Mouse (Mus musculus) erythroblast, embryonic 14.5 days (primary cell): Measurements from ENCODE around the gene Caly. TPM values are rescaled to one million over a fixed set of nuclear protein-coding genes. Genes with fewer than 3 reads are reported as not detected.
A peak's percentile ranks its signal among the peaks of the same experiment; 100 is the strongest.

Source experiments
- H3K27me3 ChIP-seq: 2 replicates; pipeline ENCODE4 v1.6.1; 2012; ENCODE audit warnings: inconsistent platforms; ENCODE audit not compliant: control insufficient read depth
- H3K36me3 ChIP-seq: 2 replicates; pipeline ENCODE4 v1.6.1; 2012; ENCODE audit warnings: mild to moderate bottlenecking, inconsistent platforms; ENCODE audit not compliant: control insufficient read depth
- H3K4me1 ChIP-seq: 2 replicates; pipeline ENCODE4 v1.6.1; 2012; ENCODE audit warnings: inconsistent platforms; ENCODE audit not compliant: control insufficient read depth
- H3K4me3 ChIP-seq: replicated peaks from 2 replicates; pipeline ENCODE3; 2012; ENCODE audit warnings: moderate library complexity, mild to moderate bottlenecking, inconsistent platforms
- H3K9me3 ChIP-seq: 2 replicates; pipeline ENCODE4 v1.6.1; 2012; ENCODE audit warnings: low read length, inconsistent platforms, mixed read lengths; ENCODE audit not compliant: control insufficient read depth
- GATA1 ChIP-seq: IDR thresholded peaks from 2 replicates; pipeline ENCODE4 v1.6.1; 2012; ENCODE audit warnings: low read length, inconsistent platforms, mixed read lengths
- TAL1 ChIP-seq: IDR thresholded peaks from 3 replicates; pipeline ENCODE4 v1.6.1; 2012; ENCODE audit warnings: low read length, inconsistent platforms, mixed read lengths
- polyA plus RNA-seq: library from polyadenylated mRNA; stranded (reverse); fragments of >175 nt; gene quantifications from 2 replicates; pipeline ENCODE4 v1.2.3, GENCODE M21; 2012

Caly gene
- polyA plus RNA-seq, 1 experiment, result 0.04 TPM

DNA sequence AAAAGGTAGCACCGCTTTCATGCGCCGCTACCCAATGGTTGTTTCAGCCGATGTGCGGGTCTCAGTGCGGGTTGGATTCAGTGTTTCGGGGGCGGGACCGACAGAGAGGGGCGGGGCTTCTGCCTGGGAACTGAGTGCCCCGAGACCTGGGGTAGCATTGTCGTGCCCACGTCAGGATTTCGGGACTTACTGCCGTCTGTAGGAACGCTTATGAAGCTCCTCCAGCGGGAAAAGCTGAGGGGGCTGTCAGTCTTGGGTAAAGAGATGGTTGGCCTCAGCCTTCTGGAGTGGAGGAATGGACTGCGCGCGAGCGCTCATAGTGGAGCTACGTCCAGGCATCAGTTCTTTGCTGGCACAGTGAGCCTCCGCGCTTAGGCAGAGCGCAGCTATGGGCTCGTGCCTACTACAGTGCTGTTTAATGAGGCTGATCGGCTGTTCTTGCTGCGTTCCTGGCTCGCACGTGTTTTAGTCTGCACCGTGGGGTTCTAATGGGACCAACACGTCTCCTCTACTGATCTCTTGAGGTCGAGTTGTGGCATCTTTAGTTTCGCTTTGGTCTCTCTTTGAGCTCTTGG, 33.1 kb downstream of the Caly start:
- Histone ChIP-seq H3K4me3 (no peak overlapping the region), H3K4me1 (peaks cover 4% of the 10 kb centered on the region), H3K36me3 (no peaks in the 10 kb centered on the region), H3K9me3 (peaks cover 2% of the 10 kb centered on the region; the same call in 1 of the 2 replicates), H3K27me3 (peaks cover 95% of the 10 kb centered on the region)
- TF ChIP-seq GATA1 (no peak), TAL1 (no peak)

DNA sequence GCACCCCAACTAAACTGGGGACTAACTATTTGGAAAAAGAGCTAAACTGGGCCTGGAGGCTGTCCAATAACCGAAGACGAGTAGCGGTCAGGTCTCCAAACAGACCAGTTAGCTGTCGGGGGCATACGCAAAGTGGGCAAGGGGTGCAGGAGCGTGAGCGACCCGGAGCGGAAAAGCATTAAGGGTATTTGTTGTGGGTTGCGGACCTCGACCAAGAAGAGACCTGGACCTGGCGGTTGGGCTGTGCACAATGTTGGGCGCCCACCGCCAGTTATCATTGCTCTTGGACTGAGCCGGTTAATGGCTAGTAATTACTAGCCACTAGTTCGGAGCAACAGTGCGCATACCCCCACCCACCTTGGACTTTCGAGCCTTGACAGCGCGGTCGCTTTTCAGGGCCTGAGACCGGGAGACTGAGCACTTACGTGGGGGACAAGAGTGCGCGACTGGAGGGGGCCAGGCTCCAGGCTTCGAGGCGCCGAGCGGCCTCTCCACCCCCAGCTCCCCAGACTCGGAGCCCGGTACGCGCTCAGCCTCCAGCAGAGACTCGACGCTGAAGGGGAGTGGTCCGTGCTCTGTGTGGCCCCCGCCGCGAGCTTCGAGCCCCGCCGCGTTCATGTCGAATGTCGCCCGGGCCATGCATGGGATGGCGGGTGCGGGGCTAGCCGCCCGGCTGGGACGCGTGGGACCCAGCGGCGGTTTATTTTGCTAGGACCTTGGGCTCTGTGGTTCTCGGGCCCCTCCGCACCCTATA, 33.8 kb downstream of the Caly start, which contains the start of gene Msx3:
TSS of gene Msx3 (minus strand) at position 729 of the 754 bp plus-strand sequence.
- H3K4me3 ChIP-seq, result no peak within 1 kb of the TSS
- H3K9me3 ChIP-seq, result peaks cover 2% of the 10 kb centered on the region; the same call in 1 of the 2 replicates
- peaks cover 4% of the 10 kb centered on the region for H3K4me1 ChIP-seq
- H3K27me3 ChIP-seq, result peaks cover 94% of the 10 kb centered on the region
- H3K36me3 ChIP-seq, result no peaks in the 10 kb centered on the region
- no peak for TF ChIP-seq GATA1
- no peak for TF ChIP-seq TAL1

DNA sequence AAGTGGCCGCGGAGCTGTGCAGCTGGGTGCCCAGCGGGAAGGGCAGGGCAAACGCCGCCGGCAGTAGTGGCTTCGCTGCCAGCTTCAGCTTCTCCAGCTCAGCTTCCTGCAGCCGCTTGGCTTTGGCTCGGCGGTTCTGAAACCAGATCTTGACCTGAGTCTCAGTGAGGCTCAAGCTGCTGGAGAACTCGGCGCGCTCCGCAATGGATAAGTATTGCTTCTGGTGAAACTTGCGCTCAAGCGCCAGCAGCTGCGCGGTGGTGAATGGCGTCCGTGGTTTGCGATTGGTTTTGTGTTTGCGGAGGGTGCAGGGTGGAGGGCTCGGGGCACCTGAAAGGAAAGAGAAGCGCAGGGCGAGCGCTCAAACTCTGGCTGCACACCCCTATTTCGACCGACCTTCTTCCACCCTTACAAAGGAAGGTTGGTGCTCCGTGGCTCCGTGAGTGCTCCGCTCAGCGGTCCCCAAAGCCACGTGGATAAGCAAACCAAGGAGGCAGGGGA, 34.5 kb downstream of the Caly start:
- peaks cover 8% of the 10 kb centered on the region for H3K4me1 ChIP-seq
- H3K36me3 ChIP-seq, result no peaks in the 10 kb centered on the region
- H3K27me3 ChIP-seq, result peaks cover 88% of the 10 kb centered on the region
- H3K9me3 ChIP-seq, result peaks cover 2% of the 10 kb centered on the region; the same call in 1 of the 2 replicates
- TF ChIP-seq GATA1, result no peak
- no peak for TF ChIP-seq TAL1
- H3K4me3 ChIP-seq, result no peak overlapping the region

DNA sequence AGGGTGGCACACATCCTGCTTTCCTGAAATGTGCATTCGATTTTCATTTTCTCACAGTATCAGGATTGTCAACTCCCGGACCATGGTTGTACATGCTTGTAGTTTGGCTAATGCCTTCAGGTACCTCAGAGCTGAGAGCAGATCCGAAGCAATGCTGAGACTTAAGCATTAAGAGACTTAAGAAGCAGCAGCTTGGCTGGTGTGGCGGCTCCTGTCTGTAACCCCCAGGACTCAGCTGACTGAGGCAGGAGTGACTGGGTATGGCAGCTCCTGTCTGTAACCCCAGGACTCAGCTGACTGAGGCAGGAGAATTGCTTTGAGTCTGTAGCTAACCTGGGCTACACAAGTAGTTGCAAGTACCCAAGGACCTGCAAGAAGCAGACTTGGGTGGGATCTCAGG, 36.8 kb downstream of the Caly start:
- Histone ChIP-seq H3K27me3 (peaks cover 66% of the 10 kb centered on the region), H3K4me1 (peaks cover 14% of the 10 kb centered on the region), H3K4me3 (no peak overlapping the region), H3K9me3 (peaks cover 2% of the 10 kb centered on the region; the same call in 1 of the 2 replicates), H3K36me3 (peaks cover 8% of the 10 kb centered on the region)
- TF ChIP-seq TAL1 (no peak), GATA1 (no peak)

DNA sequence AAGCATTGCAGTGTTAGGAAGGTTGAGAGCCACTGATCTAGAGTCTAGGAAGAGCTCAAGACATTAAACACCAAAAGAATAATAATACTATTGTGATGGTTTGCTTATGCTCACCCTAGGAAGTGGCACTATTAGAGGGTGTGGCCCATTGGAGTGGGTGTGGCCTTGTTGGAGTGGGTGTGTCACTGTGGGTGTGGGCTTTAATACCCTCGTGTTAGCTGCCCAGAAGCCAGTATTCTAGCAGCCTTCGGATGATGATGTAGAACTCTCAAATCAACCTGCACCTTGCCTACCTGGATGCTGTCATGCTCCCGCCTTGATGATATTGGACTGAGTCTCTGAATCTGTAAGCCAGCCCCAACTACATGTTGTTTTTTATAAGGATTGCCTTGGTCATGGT, 39.6 kb downstream of the Caly start:
- Histone ChIP-seq H3K27me3 (peaks cover 38% of the 10 kb centered on the region), H3K4me3 (no peak overlapping the region), H3K4me1 (peaks cover 10% of the 10 kb centered on the region), H3K9me3 (no peaks in the 10 kb centered on the region; the same call in 1 of the 2 replicates), H3K36me3 (peaks cover 36% of the 10 kb centered on the region)
- TF ChIP-seq TAL1 (no peak), GATA1 (no peak)

DNA sequence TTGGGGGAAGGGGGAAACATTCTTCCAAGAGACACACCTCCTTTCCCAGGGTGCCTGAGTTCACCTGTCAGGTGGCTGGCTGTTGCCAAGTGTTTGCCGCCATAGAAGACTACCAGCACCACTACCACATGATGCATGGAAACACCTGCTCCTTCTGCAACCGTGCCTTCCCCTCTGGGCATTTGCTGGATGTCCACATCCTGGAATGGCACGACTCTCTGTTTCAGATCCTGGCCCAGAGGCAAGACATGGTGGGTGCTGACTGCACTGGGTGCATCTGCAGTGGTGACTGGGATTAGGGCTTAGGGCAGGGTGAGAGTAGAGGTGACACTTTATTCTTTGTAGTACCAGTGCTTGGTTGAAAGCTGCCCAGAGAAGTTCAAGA, 45.2 kb downstream of the Caly start:
- Histone ChIP-seq H3K27me3 (no peaks in the 10 kb centered on the region), H3K9me3 (no peaks in the 10 kb centered on the region), H3K36me3 (peaks cover 71% of the 10 kb centered on the region), H3K4me1 (peaks cover 35% of the 10 kb centered on the region), H3K4me3 (peak overlapping the region; percentile 77)
- TF ChIP-seq TAL1 (no peak), GATA1 (no peak)

DNA sequence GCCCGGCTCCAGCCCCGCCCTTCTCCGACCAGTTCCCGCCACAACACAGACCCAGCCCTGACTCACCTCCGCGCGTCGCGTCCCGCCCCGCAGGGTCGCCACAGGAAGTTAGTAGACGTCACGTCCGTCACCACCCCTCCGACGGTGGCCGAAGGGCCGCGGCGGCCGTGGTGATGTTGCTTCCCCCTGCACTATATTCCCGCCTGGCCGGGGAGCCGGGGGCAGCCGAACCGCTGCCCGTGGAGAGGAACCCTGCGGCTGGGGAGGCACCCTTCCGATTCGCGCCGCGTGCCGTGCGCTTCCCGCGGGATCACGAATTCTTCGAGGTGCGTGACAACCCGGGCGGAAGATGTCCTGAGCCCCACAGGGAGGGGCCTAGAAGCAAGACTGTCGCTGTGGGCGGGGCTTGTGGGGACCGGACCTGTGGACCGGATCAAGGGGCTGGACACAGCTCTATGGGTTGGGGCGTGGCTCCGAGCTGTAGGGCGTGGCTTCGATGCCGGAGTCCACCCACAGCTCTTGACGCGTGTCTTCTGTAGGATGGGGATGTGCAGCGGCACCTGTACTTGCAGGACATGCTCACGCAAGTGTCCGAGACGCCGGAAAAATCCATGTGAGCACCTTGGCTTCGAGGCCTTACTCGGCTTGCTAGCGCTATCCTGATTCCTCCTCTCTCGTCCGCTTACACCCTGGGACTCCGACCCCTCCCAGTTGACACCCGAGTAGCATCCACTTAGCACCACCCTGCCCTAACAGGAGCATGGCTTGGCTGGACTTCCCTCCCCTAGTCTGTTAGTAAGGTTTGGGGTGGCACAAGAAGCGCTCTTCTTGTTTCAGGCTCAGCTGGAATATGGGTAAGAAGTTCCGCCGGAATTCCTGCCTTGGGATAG, 45.8 kb downstream of the Caly start, which contains the start of the genes Zfp511 and Tubgcp2:
TSS of gene Zfp511 (plus strand) at position 111 of the 890 bp plus-strand sequence.
TSS of gene Tubgcp2 (minus strand) at position 389 of the 890 bp plus-strand sequence.
- H3K27me3 ChIP-seq, result no peaks in the 10 kb centered on the region
- H3K36me3 ChIP-seq, result peaks cover 78% of the 10 kb centered on the region
- TF ChIP-seq TAL1, result no peak
- TF ChIP-seq GATA1, result no peak
- H3K4me1 ChIP-seq, result peaks cover 35% of the 10 kb centered on the region
- H3K4me3 ChIP-seq, result peak within 1 kb of the TSS; percentile 77
- no peaks in the 10 kb centered on the region for H3K9me3 ChIP-seq

DNA sequence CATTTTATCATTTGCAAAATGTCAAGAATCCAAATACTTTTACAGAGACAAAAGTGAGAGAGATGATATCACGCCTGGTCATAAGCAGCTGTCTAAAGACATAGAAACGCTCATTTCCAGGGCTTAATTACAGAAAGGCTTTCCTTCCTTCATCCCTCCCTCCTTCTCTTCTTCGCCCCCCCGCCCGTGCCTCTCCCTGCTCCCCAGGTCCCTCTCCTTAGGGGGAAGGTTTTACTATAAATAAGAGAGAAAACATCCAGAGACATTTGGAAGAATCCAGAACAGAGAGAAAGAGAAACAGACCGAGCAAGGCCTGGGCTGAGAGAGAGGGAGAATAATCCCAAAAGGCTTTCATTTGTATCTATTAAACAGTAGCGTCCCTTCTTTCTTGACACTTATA, 46.9 kb downstream of the Caly start:
- peaks cover 80% of the 10 kb centered on the region for H3K36me3 ChIP-seq

DNA sequence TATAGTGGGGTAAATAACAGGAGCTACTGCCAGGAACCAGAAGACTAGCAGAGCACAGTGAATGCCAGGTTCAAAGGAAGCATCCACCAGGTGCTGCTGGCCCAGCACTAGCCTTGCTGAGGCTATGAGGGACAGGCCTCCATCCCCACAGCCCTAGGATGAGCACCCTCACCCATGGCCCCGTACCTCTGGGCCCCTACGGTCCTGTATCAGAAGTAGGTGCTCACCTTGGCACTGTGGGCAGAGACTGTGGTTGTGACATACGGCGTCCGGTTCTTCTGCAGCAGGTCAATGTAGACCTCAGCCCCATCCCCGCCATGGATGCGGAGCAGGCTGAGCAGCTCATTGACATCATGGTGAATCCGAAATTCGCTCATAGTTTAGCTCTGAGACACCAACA, 49.0 kb downstream of the Caly start:
- H3K4me1 ChIP-seq, result peaks cover 35% of the 10 kb centered on the region
- TF ChIP-seq GATA1, result no peak
- TF ChIP-seq TAL1, result no peak
- peaks cover 7% of the 10 kb centered on the region for H3K9me3 ChIP-seq
- H3K4me3 ChIP-seq, result no peak overlapping the region
- no peaks in the 10 kb centered on the region for H3K27me3 ChIP-seq
- H3K36me3 ChIP-seq, result peaks cover 80% of the 10 kb centered on the region

More for the DNA sequence above, 46.9 kb downstream of the Caly start:
- TF ChIP-seq TAL1 (no peak), GATA1 (no peak)
- Histone ChIP-seq H3K4me3 (peak overlapping the region; percentile 77), H3K27me3 (no peaks in the 10 kb centered on the region), H3K9me3 (no peaks in the 10 kb centered on the region), H3K4me1 (peaks cover 35% of the 10 kb centered on the region)
